Mouse (Mus musculus): ENCODE data around the gene Top3a. TPM values are rescaled to one million over a fixed set of nuclear protein-coding genes. Genes with fewer than 3 reads are reported as not detected.
"Not testable (repeated sequence)": the region's sequence is repeated elsewhere in the genome, so short reads cannot be mapped to it uniquely, and the experiment has no call there.

Gene Top3a
- not detected in 2 replicates for polyA plus RNA-seq (2012; ENCODE audit: insufficient read depth, insufficient read length, low replicate concordance, missing spikeins)

DNA sequence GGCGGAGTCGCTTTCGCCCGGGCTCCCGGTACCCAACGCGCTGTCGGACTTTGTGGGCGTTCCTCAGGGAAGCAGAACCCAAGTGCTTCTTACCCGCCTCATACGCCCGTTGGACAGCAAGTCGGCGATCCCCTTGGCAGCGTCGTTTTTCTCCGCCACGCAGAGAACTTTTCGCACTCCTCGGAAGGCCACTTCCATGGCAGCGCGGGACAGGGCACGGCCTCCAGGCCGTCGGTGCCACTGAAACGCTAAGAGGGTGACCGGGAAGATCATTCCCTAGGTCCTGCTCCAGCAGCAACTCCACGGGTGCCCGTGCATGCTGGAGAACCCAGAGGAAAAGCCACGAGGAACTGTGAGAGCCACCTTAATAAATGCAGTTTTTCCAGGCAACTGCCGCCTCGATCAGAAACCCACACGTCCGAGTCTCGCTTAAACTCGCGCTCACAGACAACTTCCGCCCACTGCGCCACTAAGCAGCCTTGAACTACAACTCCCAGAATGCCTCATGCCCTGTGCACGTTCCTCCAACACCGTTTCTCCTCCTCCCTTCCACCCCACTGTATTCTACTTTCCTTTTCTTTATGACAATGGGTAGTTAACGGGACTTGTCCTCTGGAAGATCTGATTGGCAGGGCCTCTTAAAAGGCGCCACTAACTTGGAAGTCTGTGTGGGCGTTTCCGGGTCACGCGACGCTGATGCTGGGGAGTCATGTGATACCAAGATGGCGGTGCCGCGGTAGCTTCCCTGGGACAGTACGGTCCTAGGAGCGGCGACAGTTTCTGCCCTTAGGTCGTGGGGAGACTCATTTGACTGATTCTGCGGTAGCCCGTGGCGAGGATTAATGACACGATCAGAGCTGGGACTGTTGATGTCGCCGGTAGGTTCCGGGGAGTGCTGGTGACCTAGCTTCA lies at the start of gene Top3a, which contains the start of gene Smcr8:
TSS of gene Top3a (minus strand) at position 537 of the 912 bp plus-strand sequence.
TSS of gene Smcr8 (plus strand) at position 696 of the 912 bp plus-strand sequence.
- Histone ChIP-seq H3K27ac (ENCODE audit: insufficient read depth, low read depth, low read length) (peak within 1 kb of the TSS; percentile 80), H3K4me3 (ENCODE audit: insufficient read depth, low read depth, low read length) (peak within 1 kb of the TSS; percentile 76), H3K4me1 (ENCODE audit: control insufficient read depth, insufficient read depth, low read length) (peaks cover 28% of the 10 kb centered on the region)
- under 1% methylated on average over 62 of the region's 62 CpGs for WGBS
- TF ChIP-seq CTCF (IDR thresholded peaks at IDR 0.05; ENCODE audit: insufficient read depth, low read depth, low read length) (no peak), POLR2A (IDR thresholded peaks at IDR 0.05; ENCODE audit: insufficient read depth, low read depth, low read length) (peak; percentile 48)

GRCm38 (mm10) chr11:60826700-60827099 lies 49.5 kb upstream of the Top3a start:
- no peak overlapping the region for H3K4me3 ChIP-seq (ENCODE audit: insufficient read depth, low read depth, low read length)
- WGBS: 55% methylated on average over 1 of the region's 1 CpGs
- TF ChIP-seq CTCF (IDR thresholded peaks at IDR 0.05; ENCODE audit: insufficient read depth, low read depth, low read length): no peak
- TF ChIP-seq POLR2A (IDR thresholded peaks at IDR 0.05; ENCODE audit: insufficient read depth, low read depth, low read length): no peak
- peaks cover 3% of the 10 kb centered on the region for H3K4me1 ChIP-seq (ENCODE audit: control insufficient read depth, insufficient read depth, low read length)
- no peak overlapping the region for H3K27ac ChIP-seq (ENCODE audit: insufficient read depth, low read depth, low read length)

GRCm38 (mm10) chr11:60825191-60825590 lies 48.0 kb upstream of the Top3a start:
- 78% methylated on average over 3 of the region's 3 CpGs for WGBS

GRCm38 (mm10) chr11:60823771-60824170 lies 46.6 kb upstream of the Top3a start:
- H3K27ac ChIP-seq (ENCODE audit: insufficient read depth, low read depth, low read length): no peak overlapping the region
- TF ChIP-seq POLR2A (IDR thresholded peaks at IDR 0.05; ENCODE audit: insufficient read depth, low read depth, low read length): no peak
- no peak overlapping the region for H3K4me3 ChIP-seq (ENCODE audit: insufficient read depth, low read depth, low read length)
- no peaks in the 10 kb centered on the region for H3K4me1 ChIP-seq (ENCODE audit: control insufficient read depth, insufficient read depth, low read length)
- 72% methylated on average over 2 of the region's 2 CpGs for WGBS

More at GRCm38 (mm10) chr11:60825191-60825590, 48.0 kb upstream of the Top3a start:
- Histone ChIP-seq H3K4me1 (ENCODE audit: control insufficient read depth, insufficient read depth, low read length) (no peaks in the 10 kb centered on the region), H3K4me3 (ENCODE audit: insufficient read depth, low read depth, low read length) (no peak overlapping the region), H3K27ac (ENCODE audit: insufficient read depth, low read depth, low read length) (no peak overlapping the region)
- no peak for TF ChIP-seq CTCF (IDR thresholded peaks at IDR 0.05; ENCODE audit: insufficient read depth, low read depth, low read length)
- TF ChIP-seq POLR2A (IDR thresholded peaks at IDR 0.05; ENCODE audit: insufficient read depth, low read depth, low read length): no peak

GRCm38 (mm10) chr11:60816398-60816797 lies 39.2 kb upstream of the Top3a start:
- no peak for TF ChIP-seq CTCF (IDR thresholded peaks at IDR 0.05; ENCODE audit: insufficient read depth, low read depth, low read length)
- TF ChIP-seq POLR2A (IDR thresholded peaks at IDR 0.05; ENCODE audit: insufficient read depth, low read depth, low read length): no peak
- H3K27ac ChIP-seq (ENCODE audit: insufficient read depth, low read depth, low read length): no peak overlapping the region
- no peak overlapping the region for H3K4me3 ChIP-seq (ENCODE audit: insufficient read depth, low read depth, low read length)
- WGBS: 65% methylated on average over 5 of the region's 5 CpGs
- H3K4me1 ChIP-seq (ENCODE audit: control insufficient read depth, insufficient read depth, low read length): no peaks in the 10 kb centered on the region

- Histone ChIP-seq H3K4me1 (ENCODE audit: control insufficient read depth, insufficient read depth, low read length) (peaks cover 11% of the 10 kb centered on the region), H3K4me3 (ENCODE audit: insufficient read depth, low read depth, low read length) (peak within 1 kb of the TSS; percentile 51)
- H3K27ac ChIP-seq (ENCODE audit: insufficient read depth, low read depth, low read length): not testable (repeated sequence)
- 29% methylated on average over 6 of the region's 6 CpGs for WGBS
Measured at GRCm38 (mm10) chr11:60811618-60812017, 34.5 kb upstream of the Top3a start, which contains the start of gene Shmt1. Gene Shmt1 (minus strand): TSS chr11:60811718.

- peak overlapping the region; percentile 51 for H3K4me3 ChIP-seq (ENCODE audit: insufficient read depth, low read depth, low read length)
- peaks cover 11% of the 10 kb centered on the region for H3K4me1 ChIP-seq (ENCODE audit: control insufficient read depth, insufficient read depth, low read length)
- WGBS: under 1% methylated on average over 29 of the region's 29 CpGs
- H3K27ac ChIP-seq (ENCODE audit: insufficient read depth, low read depth, low read length): no peak overlapping the region
- TF ChIP-seq POLR2A (IDR thresholded peaks at IDR 0.05; ENCODE audit: insufficient read depth, low read depth, low read length): no peak
- TF ChIP-seq CTCF (IDR thresholded peaks at IDR 0.05; ENCODE audit: insufficient read depth, low read depth, low read length): no peak
Measured at GRCm38 (mm10) chr11:60811054-60811460, 33.9 kb upstream of the Top3a start.

DNA sequence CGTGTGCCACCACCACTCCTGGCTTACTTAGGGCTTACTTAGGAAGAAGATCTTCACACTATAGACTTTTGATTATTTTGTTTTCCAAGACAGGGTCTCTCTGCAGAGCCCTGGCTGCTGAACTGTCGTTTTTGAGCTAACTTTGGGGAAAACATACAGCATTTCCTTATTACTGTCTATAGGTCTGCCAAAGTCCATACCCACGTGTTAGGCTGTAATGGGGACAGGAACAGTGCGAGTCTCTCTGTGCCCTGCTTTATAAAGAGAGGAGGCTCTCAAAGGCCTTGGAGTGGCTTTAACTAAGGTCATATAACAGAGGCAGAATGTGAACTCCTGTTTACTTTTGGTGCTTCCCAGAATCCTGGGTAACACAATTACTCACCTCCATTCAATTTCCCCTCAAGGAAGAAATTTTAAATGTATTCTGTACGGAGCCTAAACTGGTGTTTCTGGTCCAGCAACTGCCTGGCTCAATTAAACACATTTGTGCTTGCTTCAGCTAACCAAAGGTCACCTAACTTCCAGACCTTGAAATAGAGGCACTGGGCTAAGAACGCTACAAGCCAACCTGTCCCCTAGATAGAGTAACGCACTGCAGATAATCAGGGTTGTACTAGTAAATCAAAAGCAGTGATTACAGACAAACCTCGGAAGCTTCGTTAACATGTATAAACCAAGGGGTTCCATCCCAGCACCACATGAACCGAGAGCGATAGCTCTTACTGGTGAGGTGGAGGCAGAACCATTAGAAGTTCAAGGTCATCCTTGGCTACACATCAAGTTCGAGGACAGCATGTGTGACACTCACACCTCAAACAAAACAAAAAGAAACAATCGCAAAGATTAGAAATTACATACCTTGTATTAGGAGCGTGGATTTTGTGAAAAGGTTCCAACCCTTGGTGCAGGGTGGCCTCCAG lies 33.1 kb upstream of the Top3a start:
- WGBS: 31% methylated on average over 14 of the region's 14 CpGs
- TF ChIP-seq CTCF (IDR thresholded peaks at IDR 0.05; ENCODE audit: insufficient read depth, low read depth, low read length) (no peak), POLR2A (IDR thresholded peaks at IDR 0.05; ENCODE audit: insufficient read depth, low read depth, low read length) (no peak)
- no peak overlapping the region for H3K27ac ChIP-seq (ENCODE audit: insufficient read depth, low read depth, low read length)
- peak overlapping the region; percentile 51 for H3K4me3 ChIP-seq (ENCODE audit: insufficient read depth, low read depth, low read length)
- H3K4me1 ChIP-seq (ENCODE audit: control insufficient read depth, insufficient read depth, low read length): peaks cover 11% of the 10 kb centered on the region
